Mouse (Mus musculus) effector memory CD4-positive, alpha-beta T cell, adult 5 months (primary cell): ENCODE results near the gene AC124502.3. TPM values are rescaled to one million over a fixed set of nuclear protein-coding genes. Genes with fewer than 3 reads are reported as not detected.

Experiments
- polyA plus RNA-seq: library from polyadenylated mRNA; unstranded; fragments of 100-300 nt; shearing (Covaris generic); gene quantifications from one replicate; pipeline ENCODE4 v1.2.1, GENCODE M21; 2017

The AC124502.3 gene
- polyA plus RNA-seq: 2.4 TPM

GRCm38 (mm10) chr19:5038709-5039156 lies at the start of gene AC124502.3, which contains the start of gene B4gat1:
TSS of gene AC124502.3 (plus strand) at chr19:5038891.
TSS of gene B4gat1 (plus strand) at chr19:5038826.

DNA sequence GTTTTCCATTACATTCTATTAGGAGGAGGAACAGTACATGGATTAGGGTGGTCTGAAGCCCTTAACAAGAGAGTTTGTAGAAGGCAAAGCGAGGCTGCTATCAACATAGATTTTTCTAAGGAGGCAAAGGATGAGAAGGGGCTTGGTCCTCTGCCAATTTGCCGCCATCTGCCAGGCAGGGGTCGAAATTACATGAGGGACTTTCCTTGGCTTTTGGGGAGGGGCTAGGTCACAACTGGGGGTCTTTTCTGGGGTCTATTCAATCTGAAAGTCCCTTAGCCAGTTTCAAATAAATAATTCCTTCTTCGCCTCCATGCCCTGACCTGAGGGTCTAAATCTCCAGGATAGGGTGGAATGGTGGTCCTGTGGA lies 48.5 kb upstream of the AC124502.3 start, which contains the start of gene Npas4:
TSS of gene Npas4 (minus strand) at position 61 of the 370 bp plus-strand sequence.

GRCm38 (mm10) chr19:5023621-5024479 lies 14.8 kb upstream of the AC124502.3 start, which contains the start of gene Slc29a2:
TSS of gene Slc29a2 (plus strand) at chr19:5023860.

DNA sequence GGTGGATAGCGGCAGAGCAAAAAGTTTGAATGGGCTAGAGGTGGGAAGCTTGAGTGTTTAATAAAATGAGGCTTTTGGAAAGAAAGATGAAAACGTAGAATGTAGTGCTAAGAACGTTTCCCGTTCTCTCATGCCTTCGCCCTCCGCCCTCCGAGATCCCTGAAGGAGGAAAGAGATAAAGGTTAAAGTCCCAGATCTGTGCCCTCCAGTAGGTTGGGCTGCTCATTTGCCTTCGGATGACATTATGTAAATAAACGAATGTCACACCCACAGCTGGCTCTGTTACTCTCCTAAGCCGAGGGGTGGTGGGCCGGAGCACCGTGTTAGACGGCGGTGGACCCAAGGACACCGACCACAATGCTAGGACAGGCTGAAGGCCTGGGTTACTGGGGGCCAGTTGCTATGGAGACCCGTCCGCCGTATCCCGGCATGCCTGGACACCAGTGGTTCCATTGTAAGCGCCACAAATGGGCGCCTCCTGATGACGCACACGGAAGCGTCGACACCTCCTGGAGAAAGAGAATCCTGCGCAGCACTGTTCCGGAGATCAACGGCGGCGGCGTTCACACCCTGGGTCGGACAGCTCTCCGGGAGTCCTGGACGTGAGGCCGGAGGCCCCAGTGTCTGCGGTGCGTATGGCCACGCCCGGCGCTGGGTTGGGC lies 2.3 kb downstream of the AC124502.3 start, which contains the start of gene Brms1:
TSS of gene Brms1 (plus strand) at position 493 of the 662 bp plus-strand sequence.

DNA sequence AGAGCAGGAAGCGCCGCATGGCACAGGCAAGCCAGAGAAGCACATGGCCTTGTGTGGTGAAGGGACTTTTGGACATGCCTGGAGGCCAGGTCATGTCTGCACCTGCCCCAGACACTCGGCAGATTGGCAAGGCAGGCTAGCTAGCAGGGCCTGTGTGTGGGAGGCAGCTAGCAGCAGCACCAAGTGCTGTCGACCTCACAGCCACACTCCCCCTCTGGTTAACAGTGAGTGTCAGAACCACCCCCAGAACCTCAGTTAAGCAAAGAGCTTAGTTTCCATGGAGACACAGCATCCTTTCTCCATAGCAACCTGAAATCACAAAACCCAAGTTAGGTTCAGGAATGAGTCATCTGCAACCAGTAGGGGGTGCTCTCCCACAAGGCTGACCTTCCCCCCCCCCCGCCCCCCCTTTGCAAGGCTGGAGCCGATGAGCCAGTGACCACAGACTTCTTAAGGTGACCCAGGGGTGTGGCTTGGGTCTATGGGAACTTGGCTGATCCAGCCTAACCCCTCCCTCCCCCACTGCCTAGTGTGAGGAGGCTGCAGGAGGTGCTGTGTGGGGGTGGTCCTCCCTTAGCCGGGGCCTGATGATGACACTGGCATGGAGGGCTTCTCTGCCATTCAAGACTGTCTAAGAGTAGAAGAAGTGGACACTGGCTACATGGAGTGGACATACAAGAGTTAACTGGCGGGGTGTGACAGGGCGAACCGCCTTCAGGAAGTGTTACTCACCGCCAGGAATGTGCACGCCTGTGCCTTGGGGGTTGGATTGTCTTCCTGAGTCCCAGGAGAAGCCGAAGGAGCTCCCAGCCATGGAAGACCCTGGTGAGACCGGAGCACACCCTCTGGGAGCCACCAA lies 11.6 kb downstream of the AC124502.3 start, which contains the start of gene Rin1:
TSS of gene Rin1 (plus strand) at position 435 of the 859 bp plus-strand sequence.

DNA sequence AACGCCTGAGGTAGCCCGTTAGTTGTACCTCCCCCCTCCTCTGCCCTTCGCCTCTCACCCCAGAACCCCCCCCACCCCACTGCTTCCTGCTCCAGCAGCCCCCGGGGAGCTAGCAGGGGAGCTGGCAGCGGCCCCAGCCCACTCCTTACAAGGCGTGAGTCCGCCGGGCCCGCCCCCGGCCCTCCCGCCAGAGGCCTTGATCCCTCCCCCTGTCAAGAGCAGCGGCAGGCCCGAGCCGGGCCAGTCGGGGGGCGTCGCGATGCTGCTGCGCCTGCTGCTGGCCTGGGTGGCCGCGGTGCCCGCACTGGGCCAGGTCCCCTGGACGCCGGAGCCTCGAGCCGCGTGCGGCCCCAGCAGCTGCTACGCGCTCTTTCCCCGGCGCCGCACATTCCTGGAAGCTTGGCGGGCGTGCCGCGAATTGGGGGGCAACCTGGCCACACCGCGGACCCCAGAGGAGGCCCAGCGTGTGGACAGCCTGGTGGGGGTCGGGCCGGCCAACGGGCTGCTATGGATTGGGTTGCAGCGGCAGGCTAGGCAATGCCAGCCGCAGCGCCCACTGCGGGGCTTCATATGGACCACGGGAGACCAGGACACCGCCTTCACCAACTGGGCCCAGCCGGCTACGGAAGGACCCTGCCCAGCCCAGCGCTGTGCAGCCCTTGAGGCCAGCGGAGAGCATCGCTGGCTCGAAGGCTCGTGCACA lies 29.3 kb downstream of the AC124502.3 start, which contains the start of gene Cd248:
TSS of gene Cd248 (plus strand) at position 212 of the 703 bp plus-strand sequence.

DNA sequence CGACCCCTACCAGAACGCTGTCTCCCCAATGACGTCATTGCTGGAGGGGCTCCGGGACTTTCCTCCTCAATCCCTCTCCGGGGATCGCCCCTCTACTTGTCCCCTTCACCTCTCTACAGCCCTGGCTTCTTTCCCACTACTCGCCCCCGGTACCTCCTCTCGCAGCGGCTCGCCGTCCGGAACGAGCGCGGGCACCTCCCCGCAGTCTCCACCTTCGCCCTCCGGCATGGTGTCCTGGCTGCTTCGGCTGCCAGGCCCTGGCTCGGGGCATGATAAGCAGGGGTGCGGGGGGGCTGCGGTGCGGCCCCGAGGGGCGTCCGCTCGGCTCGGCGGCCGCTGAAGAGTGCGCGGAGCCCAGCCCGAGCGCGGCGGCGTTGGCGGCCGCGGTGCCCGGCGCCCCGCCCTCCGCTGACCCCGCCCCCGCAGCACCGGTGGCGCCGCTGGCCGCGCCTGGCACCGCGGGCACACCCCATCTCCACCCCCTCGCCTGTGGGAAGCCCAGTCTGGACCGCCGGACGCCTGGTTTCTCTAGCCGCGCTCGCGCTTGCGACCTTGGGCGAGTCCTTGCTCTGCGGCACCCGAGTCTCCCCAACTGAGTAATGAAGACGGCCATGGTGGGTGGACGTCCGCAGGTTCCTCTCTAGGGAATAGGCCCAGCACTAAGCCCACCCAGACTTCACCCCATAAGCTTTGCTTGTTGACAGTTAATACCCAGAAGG lies 46.6 kb downstream of the AC124502.3 start, which contains the start of gene Tmem151a:
TSS of gene Tmem151a (minus strand) at position 387 of the 719 bp plus-strand sequence.

DNA sequence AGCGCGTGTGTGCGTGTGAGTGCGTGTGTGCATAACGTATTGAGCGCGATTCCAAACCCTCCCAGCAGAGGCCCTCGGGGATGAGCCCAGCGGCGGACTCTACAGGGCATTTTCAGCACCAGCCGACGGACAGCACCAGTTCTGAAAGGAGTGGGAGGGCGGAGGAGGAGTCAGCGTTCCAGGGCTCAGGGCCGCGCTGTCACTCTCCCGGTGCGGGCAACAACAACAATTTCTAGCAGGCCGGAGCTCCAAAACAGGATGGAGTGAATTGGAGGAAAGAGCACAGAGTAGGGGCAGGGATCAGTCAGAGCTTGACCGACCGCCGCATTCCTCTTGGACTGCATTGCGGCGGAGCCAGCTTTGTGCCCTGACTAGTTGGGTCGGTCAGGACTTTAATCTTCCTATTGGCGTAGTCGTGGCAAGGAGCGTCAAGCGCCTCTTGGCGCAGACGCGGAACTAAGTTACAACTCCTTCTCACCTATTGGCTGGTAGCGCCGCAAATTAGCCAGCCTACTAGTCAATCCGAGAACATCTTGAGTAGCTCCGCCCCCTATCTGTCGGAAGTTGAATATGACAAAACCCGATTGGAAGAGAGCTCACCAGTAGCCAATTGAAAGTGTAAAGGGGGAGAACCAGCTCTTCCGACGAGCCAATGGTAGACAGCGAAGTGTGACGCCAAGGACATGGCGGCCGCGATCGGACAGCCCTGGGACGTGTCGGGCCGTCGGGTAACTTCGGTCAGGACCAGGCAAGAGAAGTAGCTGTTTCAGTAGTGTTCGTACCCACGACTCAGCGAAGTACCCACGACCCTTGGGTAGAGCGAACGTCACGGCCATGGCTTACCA lies 49.4 kb downstream of the AC124502.3 start, which contains the start of gene Yif1a:
TSS of gene Yif1a (plus strand) at position 655 of the 845 bp plus-strand sequence.

DNA sequence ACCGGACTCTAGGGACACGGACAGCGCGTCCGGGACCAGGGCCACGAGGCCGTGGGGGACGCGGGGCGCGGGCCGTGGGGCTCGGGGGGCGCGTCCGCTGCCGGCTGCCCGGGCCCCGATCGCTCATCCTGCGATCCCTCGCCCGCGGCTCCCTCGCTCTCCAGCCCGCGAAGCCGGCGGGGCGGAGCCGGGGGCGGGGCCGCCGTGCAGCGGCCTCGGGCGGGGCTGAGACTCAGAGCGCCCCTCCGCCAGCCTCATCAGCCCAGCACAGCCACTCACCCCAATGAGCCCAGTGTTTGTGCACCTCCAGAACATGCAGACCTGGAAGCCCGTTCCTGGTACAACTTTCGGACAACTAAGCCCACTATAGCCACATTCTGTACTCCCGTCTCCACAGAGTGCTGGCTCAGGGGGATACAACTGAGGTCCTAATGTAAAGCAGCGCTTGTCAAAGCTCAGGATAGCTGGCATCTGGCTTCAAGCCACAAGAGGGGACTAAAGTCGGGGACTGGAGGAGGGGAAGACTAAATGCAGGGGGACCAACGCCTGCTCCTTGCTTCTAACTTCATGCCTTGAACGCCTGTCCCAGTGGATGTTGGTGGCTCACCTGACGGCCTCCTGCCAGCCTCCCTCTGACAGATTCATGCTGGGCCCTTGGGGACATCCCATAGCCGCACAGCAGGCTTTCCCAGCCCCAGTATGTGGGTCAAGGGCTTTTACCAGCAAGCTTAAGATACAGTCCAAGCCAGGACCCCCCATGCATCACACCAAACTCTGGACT lies 59.9 kb downstream of the AC124502.3 start, which contains the start of gene Cnih2:
TSS of gene Cnih2 (minus strand) at position 159 of the 781 bp plus-strand sequence.

Other genes with a start within 250 kb of the AC124502.3 start
- gene Rbm4, start 245.0 kb upstream of the AC124502.3 start, polyA plus RNA-seq: 44.4 TPM
- 19.3 TPM for gene Gm21992, start 227.3 kb upstream of the AC124502.3 start, polyA plus RNA-seq
- 78.0 TPM for gene Rbm14, start 227.3 kb upstream of the AC124502.3 start, polyA plus RNA-seq
- gene Ccs, start 199.6 kb upstream of the AC124502.3 start, polyA plus RNA-seq: 30.5 TPM
- 0.11 TPM for gene Ccdc87, start 199.5 kb upstream of the AC124502.3 start, polyA plus RNA-seq
- gene Ctsf, start 183.8 kb upstream of the AC124502.3 start, polyA plus RNA-seq: 8.5 TPM
- gene Actn3, start 161.0 kb upstream of the AC124502.3 start, polyA plus RNA-seq: not detected
- gene Zdhhc24, start 160.2 kb upstream of the AC124502.3 start, polyA plus RNA-seq: 3.8 TPM
- 0.37 TPM for gene Bbs1, start 132.3 kb upstream of the AC124502.3 start, polyA plus RNA-seq
- gene Dpp3, start 110.6 kb upstream of the AC124502.3 start, polyA plus RNA-seq: 59.5 TPM
- 1.1 TPM for gene Peli3, start 95.8 kb upstream of the AC124502.3 start, polyA plus RNA-seq
- 37.5 TPM for gene Mrpl11, start 76.7 kb upstream of the AC124502.3 start, polyA plus RNA-seq
- gene Npas4, start 48.6 kb upstream of the AC124502.3 start, polyA plus RNA-seq: not detected
- 2.2 TPM for gene Slc29a2, start 15.0 kb upstream of the AC124502.3 start, polyA plus RNA-seq
- 3.6 TPM for gene B4gat1, start 65 bp upstream of the AC124502.3 start, polyA plus RNA-seq
- gene Brms1, start 2.5 kb downstream of the AC124502.3 start, polyA plus RNA-seq: 84.9 TPM
- 0.35 TPM for gene Rin1, start 11.6 kb downstream of the AC124502.3 start, polyA plus RNA-seq
- gene Cd248, start 29.2 kb downstream of the AC124502.3 start, polyA plus RNA-seq: not detected
- 0.57 TPM for gene Tmem151a, start 46.6 kb downstream of the AC124502.3 start, polyA plus RNA-seq
- gene Yif1a, start 49.6 kb downstream of the AC124502.3 start, polyA plus RNA-seq: 28.5 TPM
- 0.87 TPM for gene Cnih2, start 59.6 kb downstream of the AC124502.3 start, polyA plus RNA-seq
- 151 TPM for gene Rab1b, start 68.2 kb downstream of the AC124502.3 start, polyA plus RNA-seq
- gene Klc2, start 79.7 kb downstream of the AC124502.3 start, polyA plus RNA-seq: 2.6 TPM
- gene Pacs1, start 234.2 kb downstream of the AC124502.3 start, polyA plus RNA-seq: 95.2 TPM